Mouse (Mus musculus): ENCODE data around the gene Mcoln2.

DNA sequence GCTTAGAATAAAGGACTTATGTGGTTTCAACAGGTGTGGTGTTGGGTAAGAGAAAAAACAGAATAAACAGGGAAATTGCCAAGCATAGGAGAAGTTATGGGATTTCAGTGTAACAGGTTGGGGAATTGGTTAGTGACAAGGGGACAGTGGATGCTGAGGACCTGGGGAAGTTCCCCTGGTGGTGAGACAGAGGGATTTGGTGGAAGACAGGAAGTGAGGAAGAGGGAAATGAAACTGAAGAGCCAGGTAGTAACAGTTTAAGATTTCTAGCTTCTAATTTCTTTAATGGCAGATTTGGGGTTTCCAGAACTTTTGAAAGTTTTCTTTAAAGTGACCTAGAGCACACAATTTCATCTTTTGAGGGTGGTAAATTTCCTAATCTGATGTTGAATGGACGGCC lies 95.0 kb downstream of the Mcoln2 start:
- no peak for TF ChIP-seq CTCF (IDR thresholded peaks at IDR 0.05; ENCODE audit: low read depth, low read length)
- TF ChIP-seq GATA1 (IDR thresholded peaks at IDR 0.05; ENCODE audit: borderline replicate concordance, low read length), result no peak
